Mouse (Mus musculus) ES-Bruce4 (cell line): Measurements from ENCODE around the gene Mitf. TPM values are rescaled to one million over a fixed set of nuclear protein-coding genes. Genes with fewer than 3 reads are reported as not detected.

Source experiments
- H3K27ac ChIP-seq: 2 replicates; pipeline ENCODE4 v1.5.1; 2012; ENCODE audit warnings: low read length, inconsistent platforms; ENCODE audit not compliant: insufficient read depth
- H3K27me3 ChIP-seq: 2 replicates; pipeline ENCODE4 v1.6.1; 2012; ENCODE audit warnings: mild to moderate bottlenecking, low read length, inconsistent platforms; ENCODE audit not compliant: control insufficient read depth, poor library complexity, insufficient read depth, severe bottlenecking
- H3K36me3 ChIP-seq: 2 replicates; pipeline ENCODE4 v1.6.1; 2012; ENCODE audit warnings: inconsistent platforms, mild to moderate bottlenecking, low read length, moderate library complexity; ENCODE audit not compliant: control insufficient read depth, poor library complexity, insufficient read depth, severe bottlenecking
- H3K4me1 ChIP-seq: one replicate; pipeline ENCODE4 v1.8.1; 2011; ENCODE audit warnings: low read length; ENCODE audit not compliant: control insufficient read depth, insufficient read depth
- H3K4me3 ChIP-seq: 2 replicates; pipeline ENCODE4 v1.5.1; 2011; ENCODE audit warnings: low read depth, mild to moderate bottlenecking, low read length
- H3K9ac ChIP-seq: 2 replicates; pipeline ENCODE4 v1.6.1; 2012; ENCODE audit warnings: low read depth, mild to moderate bottlenecking, inconsistent platforms; ENCODE audit not compliant: poor library complexity, severe bottlenecking
- H3K9me3 ChIP-seq: replicated peaks from 2 replicates; pipeline ENCODE4 v1.6.1; 2012; ENCODE audit warnings: mild to moderate bottlenecking, low read length, inconsistent platforms; ENCODE audit not compliant: control insufficient read depth, poor library complexity, insufficient read depth, severe bottlenecking
- CTCF ChIP-seq: IDR thresholded peaks from one replicate; pipeline ENCODE4 v1.8.1; 2011; ENCODE audit warnings: low read depth, low read length
- EP300 ChIP-seq: IDR thresholded peaks from 2 replicates; pipeline ENCODE4 v1.6.1; 2011; ENCODE audit warnings: low read depth, low read length; ENCODE audit not compliant: insufficient read depth
- POLR2A ChIP-seq: IDR thresholded peaks from one replicate; pipeline ENCODE4 v1.8.1; 2011; ENCODE audit warnings: low read length; ENCODE audit not compliant: insufficient read depth
- polyA plus RNA-seq: library from polyadenylated mRNA; stranded (reverse); fragments of >200 nt; gene quantifications from 2 replicates; pipeline ENCODE4 v1.2.4, GENCODE M21; 2011; ENCODE audit warnings: low read depth; ENCODE audit not compliant: missing spikeins, insufficient read depth, insufficient read length

Gene Mitf
- polyA plus RNA-seq, 1 experiment: 2.3 TPM

GRCm38 (mm10) chr6:97815723-97816122 lies 8.9 kb downstream of the Mitf start:
- H3K27ac ChIP-seq: no peak overlapping the region
- H3K36me3 ChIP-seq: no peaks in the 10 kb centered on the region
- H3K4me1 ChIP-seq: no peaks in the 10 kb centered on the region
- no peak for TF ChIP-seq POLR2A
- TF ChIP-seq EP300: no peak
- no peak for TF ChIP-seq CTCF
- H3K27me3 ChIP-seq: no peaks in the 10 kb centered on the region
- H3K4me3 ChIP-seq: no peak overlapping the region
- no peak overlapping the region for H3K9ac ChIP-seq
- H3K9me3 ChIP-seq: no peaks in the 10 kb centered on the region

DNA sequence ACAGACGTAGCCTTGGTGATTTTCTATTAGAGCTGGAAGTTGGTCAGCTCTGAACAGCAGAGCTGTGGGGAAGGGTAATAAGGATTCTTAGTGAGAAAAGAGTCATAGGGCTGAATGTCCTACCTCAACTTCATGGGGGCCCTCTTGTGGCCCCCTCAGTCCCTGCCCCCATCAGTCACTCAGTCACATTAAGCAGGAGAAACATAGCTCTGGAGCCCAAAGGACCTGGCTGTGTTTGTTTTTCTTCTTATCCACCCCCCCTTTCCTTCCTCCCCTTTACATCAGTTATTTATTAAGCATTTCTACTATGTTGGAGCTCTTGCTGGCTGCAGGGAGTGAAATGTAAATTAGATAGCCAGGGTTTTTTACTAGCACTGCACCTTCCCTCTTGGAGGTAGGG lies 10.0 kb downstream of the Mitf start:
- Histone ChIP-seq H3K9ac (no peak overlapping the region), H3K27ac (no peak overlapping the region), H3K4me3 (no peak overlapping the region), H3K36me3 (no peaks in the 10 kb centered on the region), H3K27me3 (no peaks in the 10 kb centered on the region), H3K4me1 (no peaks in the 10 kb centered on the region), H3K9me3 (no peaks in the 10 kb centered on the region)
- TF ChIP-seq POLR2A: no peak
- no peak for TF ChIP-seq EP300
- no peak for TF ChIP-seq CTCF

DNA sequence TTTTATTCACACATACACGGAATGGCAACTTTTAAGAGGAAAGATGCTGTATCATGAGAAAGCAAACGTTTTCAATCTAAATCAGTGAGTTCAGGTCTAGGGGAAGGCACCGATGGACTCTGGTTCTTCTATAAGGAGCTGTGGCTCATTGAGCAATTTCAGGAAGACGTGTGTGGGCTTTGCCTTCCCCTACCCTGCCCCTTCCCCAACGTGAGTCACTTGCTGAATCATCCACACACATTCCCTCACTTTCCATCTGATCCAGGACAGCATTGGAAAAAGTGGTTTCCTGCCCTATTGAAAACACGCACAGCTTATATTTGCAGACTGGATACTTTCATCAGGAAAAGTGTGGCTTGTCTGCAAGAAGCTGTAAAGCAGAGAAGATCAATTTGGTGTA lies 11.3 kb downstream of the Mitf start:
- Histone ChIP-seq H3K27me3 (no peaks in the 10 kb centered on the region), H3K9ac (no peak overlapping the region), H3K4me1 (no peaks in the 10 kb centered on the region), H3K27ac (no peak overlapping the region), H3K4me3 (no peak overlapping the region), H3K9me3 (no peaks in the 10 kb centered on the region), H3K36me3 (no peaks in the 10 kb centered on the region)
- TF ChIP-seq CTCF (no peak), POLR2A (no peak), EP300 (no peak)

DNA sequence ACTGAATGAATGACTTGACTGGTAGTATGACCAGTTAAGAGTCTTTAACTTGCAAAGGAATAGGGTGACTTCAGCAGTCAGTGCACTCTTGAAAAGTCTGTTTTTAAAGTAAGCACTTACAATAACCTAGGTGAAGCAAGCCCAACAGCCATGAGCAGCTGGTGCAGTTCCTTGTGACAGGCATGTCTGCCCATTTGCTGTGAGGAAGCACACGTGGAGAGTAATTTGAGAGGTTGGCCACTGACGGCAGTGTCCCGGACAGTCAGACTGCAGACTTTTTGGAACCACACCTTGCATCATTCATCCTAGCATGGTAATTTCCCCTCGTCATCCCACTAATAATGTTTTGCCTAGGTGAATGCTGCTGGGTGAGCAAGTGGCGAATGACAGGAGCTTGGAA lies 12.1 kb downstream of the Mitf start:
- TF ChIP-seq CTCF (no peak), POLR2A (no peak), EP300 (no peak)
- no peak overlapping the region for H3K27ac ChIP-seq
- H3K36me3 ChIP-seq: no peaks in the 10 kb centered on the region
- no peaks in the 10 kb centered on the region for H3K4me1 ChIP-seq
- H3K9ac ChIP-seq: no peak overlapping the region
- H3K4me3 ChIP-seq: no peak overlapping the region
- no peaks in the 10 kb centered on the region for H3K9me3 ChIP-seq
- H3K27me3 ChIP-seq: no peaks in the 10 kb centered on the region

DNA sequence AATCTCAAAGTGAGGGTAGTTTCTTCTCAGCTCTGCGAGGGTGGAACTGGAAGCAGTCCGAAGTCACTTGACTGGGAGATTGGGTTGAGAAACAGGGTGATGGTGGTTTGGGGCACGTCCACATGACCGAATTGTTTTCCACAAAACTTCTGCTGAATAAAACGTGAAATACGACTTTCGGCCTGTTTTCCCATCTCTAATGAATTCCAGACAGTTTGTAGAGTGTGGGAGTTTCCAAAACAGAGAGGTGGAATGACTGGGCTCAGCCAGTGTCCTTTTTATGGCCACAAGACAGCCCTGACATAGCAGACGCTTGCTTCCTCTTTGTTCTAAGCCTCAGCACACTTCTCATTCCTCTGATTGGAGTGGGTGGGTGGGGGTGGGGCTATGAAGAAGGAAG lies 13.7 kb downstream of the Mitf start:
- H3K36me3 ChIP-seq: no peaks in the 10 kb centered on the region
- H3K4me3 ChIP-seq: no peak overlapping the region
- no peaks in the 10 kb centered on the region for H3K27me3 ChIP-seq
- H3K9me3 ChIP-seq: no peaks in the 10 kb centered on the region
- no peak overlapping the region for H3K9ac ChIP-seq
- H3K27ac ChIP-seq: no peak overlapping the region
- TF ChIP-seq POLR2A (no peak), CTCF (no peak), EP300 (no peak)
- H3K4me1 ChIP-seq: no peaks in the 10 kb centered on the region

DNA sequence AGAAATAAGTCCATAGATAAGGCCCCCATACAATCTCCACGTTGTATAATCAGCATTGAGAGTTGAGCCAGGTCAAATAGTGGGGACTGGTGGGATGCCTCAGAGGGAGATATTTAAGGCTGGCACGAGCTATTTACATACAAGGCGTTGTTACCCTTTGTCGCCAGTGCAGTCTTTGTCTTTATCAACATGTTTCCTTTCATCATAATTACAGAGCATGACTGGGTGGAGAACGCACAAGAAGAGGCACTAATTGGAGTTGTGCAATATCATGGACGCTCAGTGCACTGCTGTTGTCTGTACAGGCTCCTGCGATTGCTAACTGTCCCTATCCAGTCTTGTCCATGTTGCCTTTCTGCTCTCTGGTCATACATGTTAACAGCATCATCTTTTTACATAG lies 15.0 kb downstream of the Mitf start:
- no peaks in the 10 kb centered on the region for H3K4me1 ChIP-seq
- TF ChIP-seq POLR2A (no peak), CTCF (no peak), EP300 (no peak)
- no peaks in the 10 kb centered on the region for H3K27me3 ChIP-seq
- no peak overlapping the region for H3K27ac ChIP-seq
- no peak overlapping the region for H3K9ac ChIP-seq
- H3K36me3 ChIP-seq: no peaks in the 10 kb centered on the region
- H3K9me3 ChIP-seq: no peaks in the 10 kb centered on the region
- no peak overlapping the region for H3K4me3 ChIP-seq
